Mouse (Mus musculus) kidney, adult 2 months (tissue): ENCODE data around the gene Tcte1.

Experiments used
- CTCF ChIP-seq: fragments of 200-500 bp; conservative IDR thresholded peaks from 2 replicates; pipeline ENCODE4 v1.5.1; 2011; ENCODE audit warnings: low read depth, mild to moderate bottlenecking, control low read depth, low read length, moderate library complexity, mixed read lengths; ENCODE audit not compliant: insufficient read depth, insufficient read length
- POLR2A ChIP-seq: fragments of 200-500 bp; IDR thresholded peaks from one replicate; pipeline ENCODE4 v1.6.1; 2011; ENCODE audit warnings: low read depth, low read length, control low read depth

GRCm38 (mm10) chr17:45572103-45573086, 49.2 kb downstream of the Tcte1 start:
- no peak for TF ChIP-seq POLR2A
- no peak for TF ChIP-seq CTCF
